Mouse (Mus musculus): Measurements from ENCODE around the gene Cyp26b1.

Gene Cyp26b1

GRCm38 (mm10) chr6:84562948-84563347 lies 30.8 kb downstream of the Cyp26b1 start:
- DNase-seq (ENCODE audit: low spot score) = no peak

- no peak for DNase-seq (ENCODE audit: low spot score)
These were observed 32.5 kb downstream of the Cyp26b1 start for GRCm38 (mm10) chr6:84561171-84561570.

DNA sequence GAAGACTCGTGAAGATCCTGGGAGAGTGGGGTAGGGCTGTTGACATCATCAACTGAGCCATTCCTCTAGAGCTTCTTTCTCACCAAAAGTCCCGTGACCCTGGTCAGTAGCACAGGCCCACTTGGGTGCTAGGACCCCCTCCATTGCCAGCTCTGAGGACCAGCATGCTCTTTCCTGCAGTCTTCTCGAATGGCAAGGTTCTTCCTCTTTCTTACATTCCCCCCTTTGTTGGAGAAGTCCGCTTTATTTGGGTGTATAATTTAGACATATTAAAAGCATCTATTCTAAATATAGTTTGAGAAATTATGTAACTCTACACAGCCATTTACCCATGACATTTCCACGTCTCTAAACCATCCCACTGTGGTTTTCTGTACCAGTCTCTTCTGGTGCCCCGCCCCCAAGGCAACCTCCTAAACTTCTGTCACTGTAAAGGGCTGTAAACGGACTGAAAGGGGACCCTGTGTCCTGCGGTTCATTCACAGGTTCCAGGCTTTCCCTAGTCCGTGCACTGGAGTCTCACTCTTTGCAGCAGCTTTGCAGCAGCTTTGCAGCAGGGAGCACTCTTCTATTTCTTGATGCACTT lies 43.8 kb downstream of the Cyp26b1 start:
- no peak for DNase-seq (ENCODE audit: low spot score)

GRCm38 (mm10) chr6:84545428-84545827 lies 48.3 kb downstream of the Cyp26b1 start:
- no peak for DNase-seq (ENCODE audit: low spot score)

- no peak for DNase-seq (ENCODE audit: low spot score)
These were observed 49.3 kb downstream of the Cyp26b1 start for GRCm38 (mm10) chr6:84544359-84544758.

DNA sequence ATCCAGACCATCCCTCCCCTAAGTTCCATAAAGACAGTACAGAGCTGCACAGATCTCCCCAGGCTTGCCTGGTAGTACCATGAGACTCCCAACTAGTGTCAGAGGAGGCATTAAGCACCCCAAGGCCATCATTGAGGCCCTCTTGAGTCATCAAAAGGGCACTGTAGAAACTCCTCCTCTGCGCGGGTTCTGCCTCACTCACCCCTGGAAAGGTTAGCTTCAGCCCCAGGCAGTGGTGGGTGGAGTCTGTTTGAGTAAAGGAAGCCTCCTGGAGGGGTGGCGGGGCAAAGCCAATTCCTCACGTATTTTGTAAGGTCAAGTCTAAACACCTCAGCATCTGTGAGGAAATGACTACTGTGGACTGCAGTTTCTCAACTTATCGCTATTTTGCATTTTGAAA lies 50.2 kb downstream of the Cyp26b1 start:
- no peak for DNase-seq (ENCODE audit: low spot score)

DNA sequence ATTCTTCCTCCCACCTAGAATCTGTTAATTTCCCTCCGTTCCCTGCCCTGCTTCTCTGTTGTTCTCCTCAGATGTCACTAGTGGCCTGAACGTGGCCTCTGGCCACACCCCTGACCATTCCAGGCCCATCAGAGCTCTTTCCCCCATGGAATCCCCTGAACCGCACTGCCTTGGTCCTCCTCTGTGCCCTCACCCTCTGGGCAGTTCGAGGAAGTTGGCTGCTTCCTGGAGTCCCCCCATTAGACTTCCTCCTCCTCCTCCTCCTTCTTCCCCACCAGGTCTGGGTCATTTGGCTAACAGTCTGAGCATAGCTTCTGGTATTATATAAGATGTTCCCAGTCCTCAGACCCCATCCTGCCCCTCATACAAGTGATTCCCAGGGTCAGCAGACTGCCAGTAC lies 53.8 kb downstream of the Cyp26b1 start:
- DNase-seq (ENCODE audit: low spot score) = no peak

DNA sequence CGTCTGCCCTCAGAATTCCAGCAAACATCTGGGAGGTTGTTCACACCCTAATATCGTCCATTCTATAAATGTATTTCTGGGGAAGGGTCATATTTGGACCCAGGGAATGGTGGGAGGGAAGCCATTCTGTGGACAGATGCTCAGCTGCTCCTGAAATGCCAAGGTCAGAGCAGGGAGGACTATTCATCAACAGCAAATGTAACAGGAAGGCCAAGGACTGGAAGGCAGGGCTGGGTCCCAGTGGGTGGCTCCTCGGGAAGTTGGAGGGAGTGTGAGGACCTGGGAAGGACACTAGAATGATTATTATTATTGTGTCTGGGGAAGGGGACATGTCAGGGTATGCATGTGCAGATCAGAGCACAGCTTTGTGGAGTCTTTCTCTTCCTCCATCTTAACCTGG lies 55.0 kb downstream of the Cyp26b1 start:
- no peak for DNase-seq (ENCODE audit: low spot score)

- DNase-seq (ENCODE audit: low spot score) = no peak
These were observed 56.0 kb downstream of the Cyp26b1 start for GRCm38 (mm10) chr6:84537611-84538197.

GRCm38 (mm10) chr6:84534944-84535343 lies 58.8 kb downstream of the Cyp26b1 start:
- no peak for DNase-seq (ENCODE audit: low spot score)

GRCm38 (mm10) chr6:84529912-84530311 lies 63.8 kb downstream of the Cyp26b1 start:
- DNase-seq (ENCODE audit: low spot score) = no peak

DNA sequence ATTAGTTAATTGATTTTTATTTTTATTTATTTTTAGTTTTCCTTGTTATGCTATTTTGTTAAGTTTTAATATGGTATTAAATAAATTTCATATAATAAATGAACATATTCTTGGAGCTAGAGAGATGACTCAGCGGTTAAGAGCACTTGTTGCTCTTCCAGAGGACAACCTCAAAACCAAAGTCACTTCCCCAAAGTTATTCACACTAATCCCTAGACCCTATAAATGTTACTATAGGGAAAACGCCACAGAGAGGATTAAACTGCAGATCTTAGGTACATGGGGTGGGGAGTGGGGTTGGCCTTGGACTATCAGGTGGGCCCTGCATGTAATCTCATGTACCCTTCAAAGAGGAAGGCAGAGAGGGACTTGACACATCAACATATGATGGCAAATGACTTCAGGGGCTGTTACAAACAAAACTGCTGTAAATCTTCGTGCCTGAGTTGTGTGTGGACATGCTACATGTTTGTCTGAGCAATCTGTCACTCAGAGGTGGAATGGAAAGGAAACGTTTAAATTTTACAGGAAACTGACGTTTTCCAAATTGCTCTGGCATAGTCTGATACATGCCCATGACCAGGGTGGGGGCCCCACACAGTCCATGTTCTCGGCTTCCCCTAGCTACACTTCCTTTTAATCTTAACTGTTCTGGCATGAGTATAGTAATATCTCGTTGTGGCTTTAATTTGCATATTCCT lies 68.7 kb downstream of the Cyp26b1 start:
- DNase-seq (ENCODE audit: low spot score) = no peak

Data from urinary bladder, postnatal 25 days (tissue).